Mouse (Mus musculus) spleen, postnatal 10 days (tissue): ENCODE measurements at regions not wholly inside any gene's neighbourhood (a gene's known extent, or its start where the extent isn't known, plus 50 kb on each side); places are given as distances from the start of the nearest gene placed in this dataset.

Source experiments
- DNase-seq, 2 experiments: peaks; one replicate each; pipeline ENCODE4 v3.0.0; 2021 to 2022; ENCODE audit warnings: low spot score in 2 of 2

GRCm38 (mm10) chr5:118879808-118880478 lies 319.5 kb downstream of the Med13l start:
- DNase-seq, result peak; percentile 20 to 69

- DNase-seq, result no peak
These were observed 320.1 kb downstream of the Med13l start for GRCm38 (mm10) chr5:118880546-118880945.

- no peak for DNase-seq
These were observed 321.4 kb downstream of the Med13l start for GRCm38 (mm10) chr5:118881886-118882285.

- DNase-seq, result no peak
These were observed 327.7 kb downstream of the Med13l start for GRCm38 (mm10) chr5:118888131-118888530.

- DNase-seq, result no peak
These were observed 330.7 kb downstream of the Med13l start for GRCm38 (mm10) chr5:118891131-118891530.

- no peak for DNase-seq
These were observed 347.7 kb downstream of the Med13l start for GRCm38 (mm10) chr5:118908224-118908623.

GRCm38 (mm10) chr5:118909756-118910155 lies 349.3 kb downstream of the Med13l start:
- DNase-seq, result no peak

- no peak for DNase-seq
These were observed 353.8 kb downstream of the Med13l start for GRCm38 (mm10) chr5:118914191-118914750.

- DNase-seq, result no peak
These were observed 362.9 kb downstream of the Med13l start for GRCm38 (mm10) chr5:118923357-118923756.

GRCm38 (mm10) chr5:118929037-118929436 lies 368.6 kb downstream of the Med13l start:
- DNase-seq, result no peak

GRCm38 (mm10) chr5:118929990-118930501 lies 369.6 kb downstream of the Med13l start:
- DNase-seq, result no peak

- DNase-seq, result no peak
These were observed 379.0 kb downstream of the Med13l start for GRCm38 (mm10) chr5:118939336-118940039.

GRCm38 (mm10) chr5:118944256-118944655 lies 383.8 kb downstream of the Med13l start:
- no peak for DNase-seq

GRCm38 (mm10) chr5:118946090-118946489 lies 385.6 kb downstream of the Med13l start:
- DNase-seq, result no peak

GRCm38 (mm10) chr5:118946994-118947393 lies 386.5 kb downstream of the Med13l start:
- DNase-seq, result no peak

- DNase-seq, result no peak
These were observed 387.8 kb downstream of the Med13l start for GRCm38 (mm10) chr5:118948119-118948786.

- no peak for DNase-seq
These were observed 390.6 kb downstream of the Med13l start for GRCm38 (mm10) chr5:118951067-118951466.

GRCm38 (mm10) chr5:118960521-118961001 lies 400.1 kb downstream of the Med13l start:
- DNase-seq, result no peak

GRCm38 (mm10) chr5:118961091-118961490 lies 400.6 kb downstream of the Med13l start:
- DNase-seq, result no peak

- no peak for DNase-seq
These were observed 401.7 kb downstream of the Med13l start for GRCm38 (mm10) chr5:118962152-118962551.

GRCm38 (mm10) chr5:118963001-118963400 lies 402.5 kb downstream of the Med13l start:
- DNase-seq, result no peak

GRCm38 (mm10) chr5:118966901-118967300 lies 406.4 kb downstream of the Med13l start:
- DNase-seq, result no peak
